Mouse (Mus musculus) forebrain, embryonic 15.5 days (tissue): Measurements from ENCODE around the gene Agmo. TPM values are rescaled to one million over a fixed set of nuclear protein-coding genes. Genes with fewer than 3 reads are reported as not detected.

Source experiments
- ATAC-seq: fragments of 200-750 bp; cut with Nextera tagmentation; replicated peaks from 2 replicates; pipeline ENCODE4 v1.8.0; 2017; ENCODE audit warnings: mild to moderate bottlenecking, moderate TSS enrichment, moderate library complexity
- H3K27ac ChIP-seq: fragments of 300-500 bp; sonication (generic); replicated peaks from 2 replicates; pipeline ENCODE4 v1.5.1; 2015; ENCODE audit warnings: mild to moderate bottlenecking, inconsistent platforms
- H3K27me3 ChIP-seq: fragments of 300-500 bp; sonication (generic); 2 replicates; pipeline ENCODE4 v1.6.1; 2015; ENCODE audit warnings: inconsistent platforms
- H3K36me3 ChIP-seq: fragments of 300-500 bp; sonication (generic); 2 replicates; pipeline ENCODE4 v1.6.1; 2015; ENCODE audit warnings: mild to moderate bottlenecking, inconsistent platforms
- H3K4me1 ChIP-seq: fragments of 300-500 bp; sonication (generic); 2 replicates; pipeline ENCODE4 v1.6.1; 2015; ENCODE audit warnings: inconsistent platforms
- H3K4me2 ChIP-seq: fragments of 300-500 bp; sonication (generic); replicated peaks from 2 replicates; pipeline ENCODE4 v1.6.1; 2015; ENCODE audit warnings: mild to moderate bottlenecking, inconsistent platforms
- H3K4me3 ChIP-seq: fragments of 300-500 bp; sonication (generic); 2 replicates; pipeline ENCODE4 v1.5.1; 2015; ENCODE audit warnings: mild to moderate bottlenecking, inconsistent platforms
- H3K9ac ChIP-seq: fragments of 300-500 bp; sonication (generic); replicated peaks from 2 replicates; pipeline ENCODE4 v1.6.1; 2015; ENCODE audit warnings: mild to moderate bottlenecking, inconsistent platforms
- H3K9me3 ChIP-seq: fragments of 300-500 bp; sonication (generic); 2 replicates; pipeline ENCODE4 v1.6.1; 2016; ENCODE audit warnings: inconsistent platforms
- whole genome bisulfite sequencing: fragments of 180-500 bp; shearing (Covaris S2); methylation state at CpG from one replicate; pipeline ENCODE4 v1.1.7; 2015; ENCODE audit warnings: mixed read lengths; 5-methylcytosine and 5-hydroxymethylcytosine counted together
- polyA plus RNA-seq: library from polyadenylated mRNA; unstranded; fragments of >200 nt; fragmentation: Nextera tagmentation; extraction: Ambion mirVana; gene quantifications from 2 replicates; pipeline ENCODE4 v1.2.1, GENCODE M21; 2015

Agmo gene
- polyA plus RNA-seq, 1 experiment from 2014 or later: 0.24 TPM

- Histone ChIP-seq H3K27me3 (no peaks in the 10 kb centered on the region), H3K4me2 (no peak overlapping the region), H3K4me3 (no peak overlapping the region), H3K9ac (no peak overlapping the region), H3K27ac (no peak overlapping the region), H3K9me3 (no peaks in the 10 kb centered on the region), H3K4me1 (0 out of 2 replicates have a peak, but pooled peaks cover 7% of the 10 kb centered on the region), H3K36me3 (no peaks in the 10 kb centered on the region)
- no peak for ATAC-seq
- 32% methylated on average over 9 of the region's 9 CpGs for WGBS
Measured at GRCm38 (mm10) chr12:37445255-37445654, 203.8 kb downstream of the Agmo start.

- Histone ChIP-seq H3K27ac (no peak overlapping the region), H3K4me2 (no peak overlapping the region)
Measured at GRCm38 (mm10) chr12:37449597-37449996, 208.2 kb downstream of the Agmo start.

GRCm38 (mm10) chr12:37450366-37451156, 209.1 kb downstream of the Agmo start:
- 18% methylated on average over 6 of the region's 6 CpGs for WGBS
- no peaks in the 10 kb centered on the region for H3K36me3 ChIP-seq
- H3K4me2 ChIP-seq: no peak overlapping the region
- no peaks in the 10 kb centered on the region for H3K27me3 ChIP-seq
- H3K9ac ChIP-seq: no peak overlapping the region
- no peak overlapping the region for H3K27ac ChIP-seq
- ATAC-seq: peak; percentile 72
- H3K4me3 ChIP-seq: no peak overlapping the region
- H3K4me1 ChIP-seq: 0 out of 2 replicates have a peak, but pooled peaks cover 3% of the 10 kb centered on the region
- H3K9me3 ChIP-seq: no peaks in the 10 kb centered on the region

More at GRCm38 (mm10) chr12:37449597-37449996, 208.2 kb downstream of the Agmo start:
- 0 out of 2 replicates have a peak, but pooled peaks cover 7% of the 10 kb centered on the region for H3K4me1 ChIP-seq
- H3K9ac ChIP-seq: no peak overlapping the region
- no peaks in the 10 kb centered on the region for H3K9me3 ChIP-seq
- H3K4me3 ChIP-seq: no peak overlapping the region
- no peaks in the 10 kb centered on the region for H3K36me3 ChIP-seq
- H3K27me3 ChIP-seq: no peaks in the 10 kb centered on the region
- 22% methylated on average over 2 of the region's 2 CpGs for WGBS
- no peak for ATAC-seq

- Histone ChIP-seq H3K27me3 (no peaks in the 10 kb centered on the region), H3K4me3 (no peak overlapping the region), H3K27ac (no peak overlapping the region), H3K36me3 (no peaks in the 10 kb centered on the region), H3K9ac (no peak overlapping the region), H3K4me2 (no peak overlapping the region), H3K4me1 (no peaks in the 10 kb centered on the region), H3K9me3 (no peaks in the 10 kb centered on the region)
- 91% methylated on average over 5 of the region's 5 CpGs for WGBS
- no peak for ATAC-seq
Measured at GRCm38 (mm10) chr12:37471631-37472030, 230.2 kb downstream of the Agmo start.

- H3K4me3 ChIP-seq: no peak overlapping the region
- H3K9me3 ChIP-seq: no peaks in the 10 kb centered on the region
- H3K4me2 ChIP-seq: no peak overlapping the region
- H3K36me3 ChIP-seq: no peaks in the 10 kb centered on the region
- WGBS: 92% methylated on average over 2 of the region's 2 CpGs
- no peak for ATAC-seq
- H3K27me3 ChIP-seq: no peaks in the 10 kb centered on the region
- no peak overlapping the region for H3K9ac ChIP-seq
- H3K4me1 ChIP-seq: no peaks in the 10 kb centered on the region
- no peak overlapping the region for H3K27ac ChIP-seq
Measured at GRCm38 (mm10) chr12:37476849-37477248, 235.4 kb downstream of the Agmo start.

- no peak overlapping the region for H3K9ac ChIP-seq
- no peaks in the 10 kb centered on the region for H3K9me3 ChIP-seq
- no peak for ATAC-seq
- no peaks in the 10 kb centered on the region for H3K27me3 ChIP-seq
- 79% methylated on average over 3 of the region's 3 CpGs for WGBS
- H3K4me3 ChIP-seq: no peak overlapping the region
- no peak overlapping the region for H3K27ac ChIP-seq
- H3K4me1 ChIP-seq: no peaks in the 10 kb centered on the region
- no peak overlapping the region for H3K4me2 ChIP-seq
- H3K36me3 ChIP-seq: no peaks in the 10 kb centered on the region
Measured at GRCm38 (mm10) chr12:37487991-37488390, 246.6 kb downstream of the Agmo start.

DNA sequence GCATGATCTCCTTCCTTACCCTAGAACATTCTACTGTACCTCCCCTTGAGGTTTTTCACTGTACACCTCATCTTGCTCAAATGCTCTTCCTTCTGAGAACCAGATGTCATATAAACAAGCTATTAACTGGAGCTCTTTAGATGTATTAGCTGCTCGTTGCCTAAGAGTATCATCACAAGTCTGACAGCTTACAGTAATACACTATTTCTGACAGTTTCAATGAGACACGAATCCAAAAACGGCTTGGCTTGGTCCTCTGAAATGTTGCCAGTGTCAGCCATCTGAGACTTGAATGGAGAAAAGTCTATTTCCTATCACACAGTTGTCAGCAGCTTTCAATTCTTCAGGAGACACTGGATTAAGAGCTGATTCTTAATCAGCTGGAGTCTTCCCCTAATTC, 257.4 kb downstream of the Agmo start:
- Histone ChIP-seq H3K4me3 (no peak overlapping the region), H3K36me3 (no peaks in the 10 kb centered on the region), H3K4me2 (no peak overlapping the region), H3K9ac (no peak overlapping the region), H3K27ac (no peak overlapping the region), H3K9me3 (no peaks in the 10 kb centered on the region), H3K4me1 (no peaks in the 10 kb centered on the region), H3K27me3 (no peaks in the 10 kb centered on the region)
- no peak for ATAC-seq
- WGBS: 62% methylated on average over 3 of the region's 3 CpGs

DNA sequence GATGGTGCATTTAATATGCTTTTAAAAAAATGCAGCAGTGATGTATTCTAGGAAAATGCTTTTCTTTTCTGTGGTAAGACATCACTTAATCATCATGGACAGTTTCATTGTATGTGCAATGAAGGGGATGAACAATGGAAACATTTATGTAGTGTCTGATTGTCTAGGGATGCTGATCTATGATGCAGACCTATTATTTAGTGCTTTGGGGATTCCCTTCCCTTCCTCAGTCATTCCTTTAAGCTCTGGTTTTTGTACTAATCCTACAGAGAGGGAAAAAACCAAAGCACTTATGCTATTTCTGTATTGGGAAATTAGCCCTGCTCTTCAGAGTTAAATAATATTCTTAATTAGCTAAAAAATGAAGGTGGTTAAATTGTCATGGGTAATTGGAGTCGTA, 266.0 kb downstream of the Agmo start:
- no peaks in the 10 kb centered on the region for H3K4me1 ChIP-seq
- WGBS: 47% methylated on average over 1 of the region's 1 CpGs
- ATAC-seq: no peak
- H3K9ac ChIP-seq: no peak overlapping the region
- no peak overlapping the region for H3K4me3 ChIP-seq
- no peak overlapping the region for H3K4me2 ChIP-seq
- H3K9me3 ChIP-seq: no peaks in the 10 kb centered on the region
- H3K27me3 ChIP-seq: no peaks in the 10 kb centered on the region
- H3K27ac ChIP-seq: no peak overlapping the region
- no peaks in the 10 kb centered on the region for H3K36me3 ChIP-seq

- Histone ChIP-seq H3K4me1 (no peaks in the 10 kb centered on the region), H3K9me3 (no peaks in the 10 kb centered on the region), H3K27me3 (no peaks in the 10 kb centered on the region), H3K4me2 (no peak overlapping the region), H3K36me3 (no peaks in the 10 kb centered on the region), H3K9ac (no peak overlapping the region), H3K4me3 (no peak overlapping the region), H3K27ac (no peak overlapping the region)
- no peak for ATAC-seq
- 23% methylated on average over 2 of the region's 2 CpGs for WGBS
Measured at GRCm38 (mm10) chr12:37507826-37508225, 266.4 kb downstream of the Agmo start.

- Histone ChIP-seq H3K9me3 (no peaks in the 10 kb centered on the region), H3K36me3 (no peaks in the 10 kb centered on the region), H3K9ac (no peak overlapping the region), H3K4me1 (no peaks in the 10 kb centered on the region), H3K27ac (no peak overlapping the region), H3K4me3 (no peak overlapping the region), H3K4me2 (no peak overlapping the region), H3K27me3 (no peaks in the 10 kb centered on the region)
- no peak for ATAC-seq
- WGBS: 76% methylated on average over 1 of the region's 1 CpGs
Measured at GRCm38 (mm10) chr12:37521772-37522171, 280.3 kb downstream of the Agmo start.

GRCm38 (mm10) chr12:37524662-37525061, 283.2 kb downstream of the Agmo start:
- Histone ChIP-seq H3K4me3 (no peak overlapping the region), H3K4me2 (no peak overlapping the region), H3K27ac (no peak overlapping the region), H3K27me3 (no peaks in the 10 kb centered on the region), H3K9me3 (no peaks in the 10 kb centered on the region), H3K9ac (no peak overlapping the region), H3K4me1 (no peaks in the 10 kb centered on the region), H3K36me3 (no peaks in the 10 kb centered on the region)
- no peak for ATAC-seq
- 78% methylated on average over 3 of the region's 3 CpGs for WGBS

DNA sequence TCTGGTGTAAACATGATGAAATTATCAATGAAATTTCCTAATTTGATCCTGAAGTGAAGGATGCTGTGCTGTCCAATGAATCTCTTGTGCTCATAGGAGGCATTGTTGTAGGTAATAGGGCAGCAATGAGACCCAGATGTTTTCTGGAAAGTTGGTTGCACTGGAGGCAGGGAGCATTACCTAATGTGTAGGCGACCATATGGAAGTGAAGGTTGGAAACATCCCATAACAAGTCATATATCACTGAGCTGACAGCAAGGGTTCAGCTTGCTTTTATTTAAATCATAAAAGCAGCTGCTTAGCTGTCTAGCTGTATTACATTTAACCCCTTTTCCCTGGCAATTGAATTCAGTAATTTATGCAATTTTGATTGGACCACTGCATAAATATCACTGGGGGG, 299.6 kb downstream of the Agmo start:
- Histone ChIP-seq H3K4me1 (no peaks in the 10 kb centered on the region), H3K9me3 (no peaks in the 10 kb centered on the region), H3K27me3 (no peaks in the 10 kb centered on the region), H3K4me2 (no peak overlapping the region), H3K27ac (no peak overlapping the region), H3K4me3 (no peak overlapping the region), H3K36me3 (no peaks in the 10 kb centered on the region), H3K9ac (no peak overlapping the region)
- WGBS: 78% methylated on average over 1 of the region's 1 CpGs
- ATAC-seq: no peak

- 58% methylated on average over 1 of the region's 1 CpGs for WGBS
- ATAC-seq: no peak
Measured at GRCm38 (mm10) chr12:37558284-37558683, 316.8 kb downstream of the Agmo start.

More at GRCm38 (mm10) chr12:37558284-37558683, 316.8 kb downstream of the Agmo start:
- H3K36me3 ChIP-seq: no peaks in the 10 kb centered on the region
- H3K27me3 ChIP-seq: no peaks in the 10 kb centered on the region
- H3K9ac ChIP-seq: no peak overlapping the region
- no peaks in the 10 kb centered on the region for H3K4me1 ChIP-seq
- no peak overlapping the region for H3K27ac ChIP-seq
- no peak overlapping the region for H3K4me2 ChIP-seq
- no peaks in the 10 kb centered on the region for H3K9me3 ChIP-seq
- no peak overlapping the region for H3K4me3 ChIP-seq
